Mouse (Mus musculus): Measurements from ENCODE around the gene Pou2f3.
A peak's percentile ranks its signal among the peaks of the same experiment; 100 is the strongest.

Gene Pou2f3

GRCm38 (mm10) chr9:43210190-43210682, at the start of gene Pou2f3:
TSS of gene Pou2f3 (minus strand) at chr9:43210369.
- DNase-seq (ENCODE audit: inconsistent ontology term), result no peak

GRCm38 (mm10) chr9:43253271-43253681, 43.1 kb upstream of the Pou2f3 start:
- DNase-seq (ENCODE audit: inconsistent ontology term), result no peak

- no peak for DNase-seq (ENCODE audit: inconsistent ontology term)
These were observed 42.6 kb upstream of the Pou2f3 start for GRCm38 (mm10) chr9:43252790-43253189.

GRCm38 (mm10) chr9:43251786-43252185, 41.6 kb upstream of the Pou2f3 start:
- DNase-seq (ENCODE audit: inconsistent ontology term), result no peak

GRCm38 (mm10) chr9:43246738-43247180, 36.6 kb upstream of the Pou2f3 start:
- DNase-seq (ENCODE audit: inconsistent ontology term), result no peak

GRCm38 (mm10) chr9:43245801-43246570, 35.8 kb upstream of the Pou2f3 start:
- DNase-seq (ENCODE audit: inconsistent ontology term), result no peak

GRCm38 (mm10) chr9:43242432-43242831, 32.3 kb upstream of the Pou2f3 start:
- DNase-seq (ENCODE audit: inconsistent ontology term), result no peak

- no peak for DNase-seq (ENCODE audit: inconsistent ontology term)
These were observed 31.8 kb upstream of the Pou2f3 start for GRCm38 (mm10) chr9:43241970-43242369.

GRCm38 (mm10) chr9:43241291-43241690, 31.1 kb upstream of the Pou2f3 start:
- no peak for DNase-seq (ENCODE audit: inconsistent ontology term)

GRCm38 (mm10) chr9:43240594-43240900, 30.4 kb upstream of the Pou2f3 start:
- DNase-seq (ENCODE audit: inconsistent ontology term), result no peak

GRCm38 (mm10) chr9:43239712-43240593, 29.8 kb upstream of the Pou2f3 start, which contains the start of gene Oaf:
TSS of gene Oaf (minus strand) at chr9:43239911.
- DNase-seq (ENCODE audit: inconsistent ontology term), result peak; percentile 97

GRCm38 (mm10) chr9:43238631-43239545, 28.7 kb upstream of the Pou2f3 start:
- peak; percentile 52 for DNase-seq (ENCODE audit: inconsistent ontology term)

- no peak for DNase-seq (ENCODE audit: inconsistent ontology term)
These were observed 28.0 kb upstream of the Pou2f3 start for GRCm38 (mm10) chr9:43238167-43238566.

GRCm38 (mm10) chr9:43237111-43237775, 27.1 kb upstream of the Pou2f3 start:
- DNase-seq (ENCODE audit: inconsistent ontology term), result no peak

GRCm38 (mm10) chr9:43236576-43236975, 26.4 kb upstream of the Pou2f3 start:
- no peak for DNase-seq (ENCODE audit: inconsistent ontology term)

- peak; percentile 50 for DNase-seq (ENCODE audit: inconsistent ontology term)
These were observed 25.9 kb upstream of the Pou2f3 start for GRCm38 (mm10) chr9:43236106-43236505.

- no peak for DNase-seq (ENCODE audit: inconsistent ontology term)
These were observed 25.2 kb upstream of the Pou2f3 start for GRCm38 (mm10) chr9:43235336-43235735.

GRCm38 (mm10) chr9:43234496-43234895, 24.3 kb upstream of the Pou2f3 start:
- no peak for DNase-seq (ENCODE audit: inconsistent ontology term)

- no peak for DNase-seq (ENCODE audit: inconsistent ontology term)
These were observed 23.3 kb upstream of the Pou2f3 start for GRCm38 (mm10) chr9:43233515-43233914.

- DNase-seq (ENCODE audit: inconsistent ontology term), result no peak
These were observed 22.9 kb upstream of the Pou2f3 start for GRCm38 (mm10) chr9:43233044-43233443.

GRCm38 (mm10) chr9:43232286-43232685, 22.1 kb upstream of the Pou2f3 start:
- peak; percentile 55 for DNase-seq (ENCODE audit: inconsistent ontology term)

Data from Muller cell, postnatal 12 days (primary cell).